Mouse (Mus musculus) liver, embryonic 14.5 days (tissue): ENCODE data around the gene Nacc1. TPM values are rescaled to one million over a fixed set of nuclear protein-coding genes. Genes with fewer than 3 reads are reported as not detected.
A peak's percentile ranks its signal among the peaks of the same experiment; 100 is the strongest.

Experiments
- ATAC-seq: fragments of 200-750 bp; cut with Nextera tagmentation; 2 replicates; pipeline ENCODE4 v1.8.0; 2017; ENCODE audit warnings: moderate number of reproducible peaks, mild to moderate bottlenecking, moderate library complexity; ENCODE audit not compliant: insufficient read depth
- DNase-seq, 3 experiments: peaks; one replicate each; pipeline ENCODE4 v3.0.0-alpha.2; 2012 to 2013; ENCODE audit warnings: low read depth in 3 of 3, low spot score in 3 of 3
- H3K27ac ChIP-seq: fragments of 300-500 bp; sonication (generic); 2 replicates; pipeline ENCODE4 v1.5.1; 2014; ENCODE audit warnings: moderate library complexity, mild to moderate bottlenecking, control low read depth, inconsistent platforms
- H3K27me3 ChIP-seq: fragments of 300-500 bp; sonication (generic); 2 replicates; pipeline ENCODE4 v1.6.1; 2014; ENCODE audit warnings: mild to moderate bottlenecking, low read length, moderate library complexity; ENCODE audit not compliant: control insufficient read depth, insufficient read depth
- H3K36me3 ChIP-seq: fragments of 300-500 bp; sonication (generic); replicated peaks from 2 replicates; pipeline ENCODE4 v1.6.1; 2014; ENCODE audit warnings: low read depth; ENCODE audit not compliant: control insufficient read depth, insufficient read depth
- H3K4me1 ChIP-seq, 2 experiments: fragments of 200-500 bp in 1 of 2; fragments of 300-500 bp in 1 of 2; sonication (generic) in 1 of 2; replicated peaks; 2 replicates each; pipeline ENCODE4 v1.6.1; 2012 to 2014; ENCODE audit warnings: antibody characterized with exemption in 1 of 2, inconsistent platforms in 1 of 2, low read length in 1 of 2; ENCODE audit not compliant: control insufficient read depth in 2 of 2, insufficient read depth in 2 of 2
- H3K4me2 ChIP-seq: fragments of 300-500 bp; sonication (generic); 2 replicates; pipeline ENCODE4 v1.6.1; 2014; ENCODE audit warnings: low read depth, mild to moderate bottlenecking, control low read depth, moderate library complexity
- H3K4me3 ChIP-seq, 2 experiments: fragments of 200-500 bp in 1 of 2; fragments of 300-500 bp in 1 of 2; sonication (generic) in 1 of 2; 2 replicates each; pipeline ENCODE4 v1.5.1; 2012 to 2014; ENCODE audit warnings: low read depth in 2 of 2, low read length in 2 of 2, mild to moderate bottlenecking in 2 of 2, control low read depth in 1 of 2, inconsistent platforms in 1 of 2, moderate library complexity in 1 of 2; ENCODE audit not compliant: insufficient read depth in 1 of 2
- H3K9ac ChIP-seq: fragments of 300-500 bp; sonication (generic); replicated peaks from 2 replicates; pipeline ENCODE4 v1.6.1; 2014; ENCODE audit warnings: mild to moderate bottlenecking, control low read depth, moderate library complexity
- H3K9me3 ChIP-seq: fragments of 300-500 bp; sonication (generic); 2 replicates; pipeline ENCODE4 v1.6.1; 2016; ENCODE audit warnings: low read length, mixed read lengths; ENCODE audit not compliant: control insufficient read depth
- CTCF ChIP-seq: IDR thresholded peaks from 2 replicates; pipeline ENCODE4 v1.5.1; 2016; ENCODE audit warnings: antibody characterized with exemption, low read depth, control low read depth
- EP300 ChIP-seq: IDR thresholded peaks from 2 replicates; pipeline ENCODE4 v1.6.1; 2016; ENCODE audit warnings: antibody characterized with exemption, low read depth
- WGBS: fragments of 180-500 bp; shearing (Covaris S2); extraction: QIAGEN DNeasy Blood & Tissue Kit; methylation state at CpG from one replicate; pipeline ENCODE4 v1.1.7; 2014; ENCODE audit not compliant: insufficient replicate concordance; 5-methylcytosine and 5-hydroxymethylcytosine counted together
- polyA plus RNA-seq, 2 experiments: library from polyadenylated mRNA; depleted of rRNA in 1 of 2; stranded (reverse) in 1 of 2; unstranded in 1 of 2; fragments of >200 nt; fragmentation: Nextera tagmentation in 1 of 2; extraction: Ambion mirVana in 1 of 2; gene quantifications; 2 replicates each; pipeline versions ENCODE4 v1.2.1 to v1.2.3; 2012 to 2014

The Nacc1 gene
- polyA plus RNA-seq, 2 experiments: 6.3 to 19.0 TPM

GRCm38 (mm10) chr8:84729921-84730362 is 42.3 kb upstream of the Nacc1 start:
- Histone ChIP-seq H3K4me1 (peaks cover 58 to 71% of the 10 kb centered on the region in 2 experiments), H3K9me3 (no peaks in the 10 kb centered on the region), H3K9ac (peak overlapping the region; percentile 84), H3K4me3 (peak overlapping the region in 1 of 2 experiments; percentile 19; a peak in 2 of 4 replicates), H3K4me2 (peak overlapping the region; percentile 67), H3K27me3 (no peaks in the 10 kb centered on the region), H3K27ac (peak overlapping the region; percentile 98), H3K36me3 (peaks cover 2% of the 10 kb centered on the region; the same call in 1 of the 2 replicates)
- 83% methylated on average over 16 of the region's 16 CpGs for WGBS
- TF ChIP-seq CTCF (no peak), EP300 (no peak)
- DNase-seq: no peak
- no peak for ATAC-seq

DNA sequence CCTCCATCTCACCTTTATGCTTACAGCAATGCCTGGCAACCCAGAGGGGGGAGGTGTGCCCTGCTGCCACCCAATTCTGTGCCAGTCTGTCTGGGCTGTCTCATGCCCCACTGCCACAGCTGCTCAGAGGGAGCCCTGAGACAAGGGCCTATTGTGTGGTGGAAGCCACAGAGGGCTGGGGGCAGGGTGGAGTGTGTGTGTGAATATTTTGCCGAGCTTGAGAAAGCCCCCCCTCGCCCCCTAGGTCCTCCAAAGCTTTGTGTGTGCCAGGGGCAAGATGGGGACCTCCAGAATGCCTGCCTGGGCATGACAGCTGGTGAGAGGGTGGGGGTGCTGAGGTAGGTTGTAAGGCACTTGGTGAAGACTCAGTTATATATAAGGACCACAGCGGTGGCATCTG is 40.8 kb upstream of the Nacc1 start:
- peak overlapping the region; percentile 98 for H3K27ac ChIP-seq

DNA sequence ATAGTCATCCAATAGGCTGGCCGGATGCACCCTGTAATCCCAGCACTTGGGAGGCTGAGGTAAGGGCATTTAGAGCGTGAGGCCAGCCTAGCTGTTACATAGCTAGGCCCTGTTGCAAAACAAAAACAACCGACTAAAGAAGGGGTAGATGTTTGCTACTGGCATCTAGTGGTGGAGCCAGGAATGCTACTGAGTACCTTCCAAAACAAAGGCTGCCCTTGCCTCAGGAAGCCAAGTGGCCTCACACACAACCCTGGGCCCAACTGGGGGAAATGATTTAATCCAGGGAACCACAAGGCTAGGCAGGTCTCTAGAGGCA is 38.2 kb upstream of the Nacc1 start:
- ATAC-seq (no peak), DNase-seq (no peak)
- peaks cover 76 to 83% of the 10 kb centered on the region in 2 experiments for H3K4me1 ChIP-seq
- H3K27ac ChIP-seq: peak overlapping the region; percentile 96
- H3K4me2 ChIP-seq: peak overlapping the region; percentile 100
- H3K4me3 ChIP-seq: peak overlapping the region in 1 of 2 experiments; percentile 73; a peak in 1 of 4 replicates
- H3K36me3 ChIP-seq: peaks cover 2% of the 10 kb centered on the region
- no peaks in the 10 kb centered on the region for H3K9me3 ChIP-seq
- H3K9ac ChIP-seq: peak overlapping the region; percentile 92
- no peaks in the 10 kb centered on the region for H3K27me3 ChIP-seq
- 21% methylated on average over 3 of the region's 3 CpGs for WGBS
- TF ChIP-seq EP300 (no peak), CTCF (peak; percentile 80)

More for the DNA sequence above, 40.8 kb upstream of the Nacc1 start:
- TF ChIP-seq EP300 (no peak), CTCF (no peak)
- Histone ChIP-seq H3K4me3 (no peak overlapping the region), H3K36me3 (peaks cover 2% of the 10 kb centered on the region; the same call in 1 of the 2 replicates), H3K9ac (peak overlapping the region; percentile 19; the same call in 1 of the 2 replicates), H3K27me3 (no peaks in the 10 kb centered on the region), H3K4me2 (no peak overlapping the region), H3K4me1 (peaks cover 73 to 86% of the 10 kb centered on the region in 2 experiments), H3K9me3 (no peaks in the 10 kb centered on the region)
- no peak for ATAC-seq
- WGBS: 68% methylated on average over 3 of the region's 3 CpGs
- DNase-seq: no peak

GRCm38 (mm10) chr8:84725246-84725940 is 37.7 kb upstream of the Nacc1 start:
- Histone ChIP-seq H3K9ac (peak overlapping the region; percentile 92), H3K9me3 (no peaks in the 10 kb centered on the region), H3K4me1 (peaks cover 73 to 79% of the 10 kb centered on the region in 2 experiments), H3K27ac (peak overlapping the region; percentile 96), H3K36me3 (peaks cover 2% of the 10 kb centered on the region), H3K4me2 (peak overlapping the region; percentile 100), H3K27me3 (no peaks in the 10 kb centered on the region), H3K4me3 (peak overlapping the region in 1 of 2 experiments; percentile 73; a peak in 2 of 4 replicates)
- ATAC-seq (no peak), DNase-seq (no peak)
- 58% methylated on average over 10 of the region's 10 CpGs for WGBS
- TF ChIP-seq EP300 (no peak), CTCF (no peak)

DNA sequence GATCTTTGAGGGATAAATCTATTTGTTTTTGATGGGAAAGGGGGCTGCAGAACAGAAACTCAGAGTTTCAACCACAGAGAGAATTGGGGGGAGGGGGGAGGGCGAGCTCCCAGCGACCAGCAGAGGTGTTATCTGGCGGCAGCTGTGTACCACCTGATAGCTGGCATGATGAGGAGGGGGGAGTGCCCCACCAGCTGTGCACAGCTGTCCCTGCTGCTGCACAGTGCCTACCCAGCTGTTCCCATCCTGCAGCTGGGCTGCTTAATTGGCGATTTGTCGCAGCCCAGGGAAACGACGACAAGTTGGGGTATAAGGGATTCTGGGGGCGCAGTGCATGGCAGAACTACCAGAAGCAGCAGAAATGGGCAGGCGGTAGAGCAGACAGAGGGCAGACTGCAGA is 37.0 kb upstream of the Nacc1 start:
- 35% methylated on average over 9 of the region's 9 CpGs for WGBS
- H3K4me1 ChIP-seq: peaks cover 66 to 72% of the 10 kb centered on the region in 2 experiments
- H3K4me3 ChIP-seq: peak overlapping the region; percentile 66 to 73
- TF ChIP-seq EP300 (peak; percentile 64), CTCF (no peak)
- no peaks in the 10 kb centered on the region for H3K9me3 ChIP-seq
- peak; percentile 38; the same call in 1 of the 2 replicates for ATAC-seq
- H3K36me3 ChIP-seq: peaks cover 2% of the 10 kb centered on the region
- H3K4me2 ChIP-seq: peak overlapping the region; percentile 100
- H3K27me3 ChIP-seq: no peaks in the 10 kb centered on the region
- peak overlapping the region; percentile 92 for H3K9ac ChIP-seq
- peak overlapping the region; percentile 96 for H3K27ac ChIP-seq
- DNase-seq: no peak
